Mouse (Mus musculus) CD4-positive helper T cell, adult 2 months (primary cell): ENCODE results near the gene Capsl.

Experiments
- DNase-seq: peaks from one replicate; pipeline ENCODE4 v3.0.0-alpha.2; 2012; ENCODE audit warnings: low read depth, missing footprints, low spot score

The Capsl gene

DNA sequence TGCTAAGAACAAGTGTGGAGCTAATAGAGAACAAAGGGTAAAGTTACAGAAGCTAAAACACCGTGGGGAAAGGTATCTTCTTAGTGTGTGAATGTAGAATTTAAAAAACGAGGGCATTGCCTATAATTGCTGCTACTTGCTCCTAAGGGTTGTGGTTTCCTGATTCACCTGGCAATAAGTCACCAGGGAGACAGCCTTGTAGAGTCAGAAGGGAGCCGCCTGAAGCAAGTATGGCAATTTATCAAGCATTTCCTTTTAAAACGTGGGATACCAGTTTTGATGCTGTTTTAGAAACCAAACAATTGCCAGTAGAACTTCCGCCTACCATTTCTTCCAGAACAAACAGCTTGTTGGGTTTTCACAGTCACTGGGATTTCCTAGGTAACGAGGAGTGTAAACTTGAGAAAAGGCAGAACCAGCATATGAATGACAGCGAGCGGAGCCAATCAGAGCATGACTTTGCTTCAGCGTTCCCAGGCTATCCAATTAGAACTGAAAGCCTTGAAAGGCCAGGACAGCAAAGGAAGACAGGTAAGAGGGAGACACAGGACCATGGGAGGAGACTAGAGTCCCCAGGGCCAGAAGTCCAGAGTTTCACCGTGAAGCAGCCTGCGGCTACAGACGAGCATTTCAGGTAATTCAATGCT, at the start of gene Capsl:
Gene Capsl, plus strand, starts transcription at position 495 of the 647 bp plus-strand sequence.
- peak; percentile 82 for DNase-seq

DNA sequence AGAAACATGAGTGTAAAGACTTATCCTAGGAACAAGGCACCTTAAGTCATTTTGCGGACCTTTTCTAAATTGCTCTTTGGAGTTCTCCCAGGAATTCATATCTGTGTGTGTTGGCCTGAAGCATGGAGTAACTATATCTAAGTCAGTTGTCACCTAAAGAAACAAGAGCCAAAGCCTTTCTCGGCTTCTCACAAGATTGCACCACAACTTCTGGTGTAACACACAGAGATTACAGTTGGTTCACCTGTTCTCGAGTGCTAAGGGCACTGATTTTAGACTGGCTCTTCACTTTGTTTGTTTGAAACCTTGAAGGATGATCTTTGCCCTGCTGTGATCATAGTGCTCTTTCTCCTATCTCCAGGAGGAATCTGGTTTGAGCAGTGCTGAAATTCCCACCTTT, 26.4 kb upstream of the Capsl start:
- DNase-seq, result no peak

DNA sequence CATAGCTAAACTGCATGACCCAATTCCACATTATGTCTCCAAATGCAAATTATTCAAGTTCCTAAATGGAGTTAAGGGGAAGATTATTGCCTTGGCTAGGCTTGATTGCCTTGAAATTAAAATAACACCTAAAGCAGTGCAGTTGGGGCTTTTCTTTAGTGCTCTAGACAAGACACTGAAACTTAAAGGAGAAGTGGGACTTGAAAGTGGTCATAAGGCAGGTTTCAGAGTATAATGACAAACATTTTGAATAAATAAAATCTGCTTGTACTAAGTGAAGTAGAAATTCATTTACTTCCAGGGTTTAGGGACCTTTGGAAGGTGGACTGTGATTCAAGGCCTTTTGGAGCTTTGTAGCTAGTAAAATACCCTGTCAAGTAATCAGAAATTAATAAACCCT, 14.7 kb upstream of the Capsl start:
- DNase-seq, result no peak

- DNase-seq, result no peak
Measured at GRCm38 (mm10) chr15:9427849-9428248, 8.0 kb upstream of the Capsl start.

DNA sequence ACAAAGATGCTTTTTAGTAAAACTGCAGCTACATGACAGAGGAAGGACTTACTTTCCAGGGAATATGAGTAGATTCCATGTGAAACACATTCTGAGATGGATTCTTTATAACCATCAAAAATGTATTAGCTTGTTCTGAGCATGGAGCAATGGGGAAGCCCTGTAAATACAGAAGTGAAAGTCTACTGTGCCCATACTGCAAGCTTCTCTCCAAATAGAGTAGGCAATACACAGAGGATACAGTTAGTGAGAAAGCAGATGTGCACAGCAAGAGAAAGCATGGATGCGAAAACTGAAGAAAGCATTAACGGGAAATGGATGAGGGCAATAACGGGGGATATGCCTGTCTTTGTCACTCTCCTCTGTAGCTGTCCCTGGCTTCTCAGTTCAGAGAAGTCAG, 6.0 kb upstream of the Capsl start:
- no peak for DNase-seq

DNA sequence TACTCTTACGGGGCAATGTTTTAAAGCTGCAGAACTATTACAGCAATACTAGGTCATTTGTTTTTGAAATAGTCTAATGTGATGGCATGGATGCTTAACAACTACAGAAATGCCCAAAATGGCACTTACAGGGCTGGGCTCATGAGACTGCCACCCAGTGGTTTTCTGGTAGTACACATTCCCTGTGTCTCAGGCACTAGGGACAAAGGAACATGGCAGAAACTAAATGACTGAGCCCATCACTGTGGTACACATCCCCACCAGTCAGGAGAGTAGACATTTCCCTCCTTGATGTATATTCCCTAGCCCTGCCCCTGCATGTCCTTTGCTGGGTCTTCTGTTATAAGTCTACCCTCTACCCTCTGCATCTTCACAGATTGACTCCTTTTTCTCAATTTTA, 16.2 kb downstream of the Capsl start:
- DNase-seq, result no peak

- no peak for DNase-seq
Measured at GRCm38 (mm10) chr15:9452842-9453241, 17.0 kb downstream of the Capsl start.

DNA sequence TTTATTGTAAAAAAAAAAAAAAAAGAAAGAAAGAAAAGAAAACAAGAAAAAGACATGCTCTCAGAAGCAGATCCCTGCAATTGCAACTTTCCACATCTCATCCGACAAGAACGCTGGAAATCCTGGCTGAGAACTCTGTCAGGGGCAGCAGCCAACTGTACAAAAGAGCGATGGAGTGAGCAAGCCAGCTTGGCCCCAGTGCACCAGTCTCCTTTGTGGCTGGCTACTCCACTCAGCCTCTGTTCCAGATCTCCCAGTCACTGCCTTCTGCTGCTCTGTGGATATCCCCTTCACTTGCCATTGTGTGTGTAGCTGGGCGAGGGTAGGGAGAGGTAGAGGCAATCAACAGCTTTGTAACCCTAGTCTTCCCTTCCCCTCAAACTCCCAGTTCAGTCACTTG, 18.4 kb downstream of the Capsl start:
- no peak for DNase-seq

GRCm38 (mm10) chr15:9455241-9455640, 19.4 kb downstream of the Capsl start:
- peak; percentile 74 for DNase-seq

DNA sequence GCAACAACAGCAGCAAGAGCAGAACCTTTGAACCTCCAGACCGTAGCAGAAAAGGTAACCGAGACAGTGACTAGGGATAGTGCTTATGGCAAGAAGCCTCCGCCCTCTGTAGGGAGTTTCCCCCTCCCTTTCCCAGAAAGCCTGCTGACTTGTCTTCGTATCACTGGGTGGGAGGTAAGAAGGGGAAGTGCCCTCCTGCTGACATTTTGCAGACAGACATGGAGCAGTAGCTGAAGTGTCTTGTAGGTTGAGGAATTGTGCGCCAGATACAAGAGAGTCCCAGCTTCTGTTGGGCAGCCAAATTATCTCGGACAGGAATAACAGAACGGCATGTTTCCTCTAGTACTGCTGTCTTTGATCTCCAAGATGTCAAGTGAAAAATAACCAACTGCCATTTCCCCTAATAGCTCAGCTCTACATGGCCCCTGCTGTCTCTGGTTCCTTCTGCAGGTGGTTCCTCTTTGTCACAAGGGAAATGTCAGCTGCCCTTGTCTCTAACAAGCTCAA, 27.7 kb downstream of the Capsl start:
- peak; percentile 41 for DNase-seq

GRCm38 (mm10) chr15:9464039-9464438, 28.2 kb downstream of the Capsl start:
- no peak for DNase-seq

GRCm38 (mm10) chr15:9471053-9471685, 35.3 kb downstream of the Capsl start:
- no peak for DNase-seq

GRCm38 (mm10) chr15:9472167-9472566, 36.3 kb downstream of the Capsl start:
- peak; percentile 41 for DNase-seq

DNA sequence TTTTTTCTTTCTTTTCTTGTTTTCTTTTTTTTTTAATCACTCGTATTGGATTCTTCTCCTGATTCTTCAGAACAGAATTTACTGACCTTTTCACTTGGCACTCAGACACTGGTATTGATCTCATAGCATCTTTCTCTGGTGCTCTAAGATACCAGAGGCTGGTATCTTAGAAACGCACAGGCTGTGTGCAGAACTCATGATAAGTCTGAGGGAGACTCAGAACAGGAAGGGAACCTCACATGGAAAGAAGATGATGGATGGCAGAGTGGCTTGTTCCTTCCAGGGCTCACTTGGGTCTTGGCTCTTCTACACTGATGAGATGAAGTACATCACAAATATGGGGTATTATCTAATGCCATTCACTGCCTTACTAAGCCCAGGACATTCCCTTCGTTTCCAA, 36.8 kb downstream of the Capsl start:
- no peak for DNase-seq

DNA sequence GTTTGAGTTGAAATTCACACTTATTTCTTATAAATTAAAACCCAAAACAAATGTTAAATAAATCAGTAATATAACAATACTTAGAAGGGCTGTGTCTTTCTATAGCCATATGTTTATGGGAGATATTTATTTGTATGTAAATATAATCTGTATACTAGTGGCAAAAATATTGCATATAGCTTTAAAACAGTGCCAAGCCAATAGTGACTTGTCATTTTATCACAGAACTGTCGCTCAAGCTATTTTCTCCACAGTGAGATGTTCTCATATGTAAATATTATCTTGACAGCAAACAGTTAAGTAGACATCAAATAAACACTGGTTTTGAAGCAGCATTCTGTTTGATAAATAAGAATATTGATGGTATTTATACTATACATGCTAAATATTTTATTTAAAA, 37.4 kb downstream of the Capsl start:
- DNase-seq, result no peak

DNA sequence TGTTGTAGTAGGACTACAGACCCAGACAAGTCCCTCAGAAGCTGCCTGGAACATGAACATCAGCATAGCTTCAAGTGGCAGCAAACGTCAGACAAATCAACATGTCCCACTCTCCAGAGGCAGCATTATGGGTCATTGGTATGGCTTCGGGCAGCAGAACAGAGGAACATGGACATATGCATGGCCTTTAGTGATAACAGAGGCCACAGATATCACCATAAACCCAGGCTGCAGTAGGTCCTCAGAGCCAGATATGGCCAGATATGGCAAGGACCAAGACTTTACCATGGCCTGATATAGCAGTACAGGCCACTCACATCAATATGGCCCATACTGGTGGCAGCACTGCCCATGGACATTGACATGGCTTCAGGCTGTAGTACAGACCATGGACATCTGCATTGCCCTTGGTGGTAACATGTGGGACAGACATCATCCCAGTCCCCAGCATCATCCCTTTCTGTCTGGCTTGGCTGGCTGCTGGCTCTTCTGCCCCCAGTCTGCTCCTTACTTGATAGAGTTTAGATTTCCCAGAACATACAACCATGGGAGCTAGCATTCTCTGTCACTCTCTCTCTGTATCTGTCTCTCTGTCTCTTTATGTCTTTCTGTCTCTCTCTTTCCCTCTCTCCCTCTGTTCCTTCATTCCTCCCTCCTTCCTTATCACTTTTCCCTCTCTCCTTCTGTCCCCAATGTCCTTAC, 53.7 kb downstream of the Capsl start:
- DNase-seq, result no peak

DNA sequence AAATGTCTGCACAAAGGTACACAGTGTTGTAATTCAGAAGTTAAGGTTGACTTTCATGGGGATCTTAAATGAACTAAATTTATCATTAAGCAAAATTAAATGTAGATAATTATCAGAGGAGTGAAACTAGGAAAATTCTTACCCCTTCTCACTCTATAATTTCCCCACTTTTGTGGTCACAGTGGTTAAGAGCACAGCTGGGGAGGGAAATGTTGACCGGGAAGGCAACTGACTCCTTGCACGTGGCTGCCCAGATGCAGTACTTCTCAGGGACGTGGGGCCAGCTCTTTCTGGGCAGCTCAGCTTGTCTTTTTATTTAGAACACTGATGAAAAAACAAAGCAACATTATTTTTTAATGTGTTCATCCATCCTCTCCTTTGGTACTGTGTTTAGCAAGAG, 56.2 kb downstream of the Capsl start:
- DNase-seq, result no peak
